Mouse (Mus musculus): ENCODE results near the gene B3glct.

Gene B3glct

DNA sequence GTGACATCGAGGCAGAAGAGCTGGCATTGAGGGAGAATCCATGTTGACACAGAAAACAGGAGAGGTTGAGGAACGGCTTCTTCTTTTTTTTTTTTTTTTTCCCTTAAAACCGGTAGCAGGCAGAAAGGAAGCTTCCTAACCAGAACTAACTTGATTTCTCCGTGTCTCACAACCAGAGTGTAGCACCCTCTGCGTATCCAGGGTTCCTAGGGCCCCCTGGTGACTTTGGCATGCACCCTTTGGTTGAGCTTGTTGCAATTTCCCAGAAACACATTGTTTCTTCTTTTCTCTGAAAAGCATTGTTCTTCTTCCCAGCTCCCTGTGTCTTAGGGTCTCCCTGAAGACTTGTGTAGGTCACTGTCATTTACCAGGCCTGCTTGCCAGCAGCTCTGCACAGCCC is 73.8 kb downstream of the B3glct start:
- no peak for DNase-seq

GRCm38 (mm10) chr5:149753073-149753472 is 75.0 kb downstream of the B3glct start:
- no peak for DNase-seq

- no peak for DNase-seq
These were observed 89.1 kb downstream of the B3glct start for GRCm38 (mm10) chr5:149767116-149767515.

DNA sequence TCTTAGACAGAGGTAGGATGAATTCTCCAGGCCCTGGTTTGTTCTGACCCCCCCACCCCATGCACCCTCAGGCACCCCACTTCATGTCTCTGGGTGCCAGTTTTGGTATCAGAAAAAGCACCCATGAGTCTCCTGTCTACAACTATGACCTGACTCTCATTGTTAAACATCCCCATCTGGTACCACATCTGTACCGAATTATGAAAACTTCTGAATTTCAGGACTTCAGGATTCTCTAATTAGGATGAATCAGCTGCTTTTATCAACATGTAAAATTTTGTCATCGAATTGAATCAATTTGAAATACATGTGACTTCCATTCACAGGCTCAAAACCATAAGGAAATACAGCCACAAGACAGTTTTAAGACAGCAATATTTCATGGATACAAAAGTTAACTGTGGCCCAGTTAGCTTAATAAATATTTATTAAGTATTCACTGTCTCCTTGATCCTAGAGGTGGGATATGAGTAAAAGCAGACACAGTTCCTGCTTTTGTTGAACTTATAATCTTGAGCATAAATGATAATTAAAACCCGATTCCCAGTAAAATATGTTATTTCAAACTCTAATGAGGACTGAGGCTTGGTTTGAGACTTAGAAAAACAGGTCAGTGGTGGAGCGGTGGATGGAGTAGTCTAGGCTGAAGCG is 89.7 kb downstream of the B3glct start:
- DNase-seq = no peak

- no peak for DNase-seq
These were observed 91.6 kb downstream of the B3glct start for GRCm38 (mm10) chr5:149769666-149770065.

DNA sequence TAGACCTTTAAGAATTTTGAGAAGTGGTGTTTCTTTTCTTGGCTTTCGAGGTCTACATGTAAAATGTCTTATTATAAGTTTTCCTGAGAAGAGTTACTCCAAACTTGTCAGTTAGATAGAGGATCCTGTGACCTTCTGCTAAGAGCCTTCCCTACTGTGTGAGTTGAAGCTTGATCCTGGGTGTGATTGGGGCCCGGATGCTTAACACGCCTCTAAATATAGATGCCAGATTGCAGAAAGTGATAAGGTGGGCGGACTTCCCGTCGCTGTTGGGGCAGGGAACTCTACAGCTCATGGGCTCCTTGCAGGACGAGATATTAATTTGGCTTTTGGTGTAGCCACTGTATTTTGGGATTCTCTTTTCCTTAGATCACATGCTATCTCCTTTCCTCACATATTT is 98.0 kb downstream of the B3glct start:
- DNase-seq = no peak

DNA sequence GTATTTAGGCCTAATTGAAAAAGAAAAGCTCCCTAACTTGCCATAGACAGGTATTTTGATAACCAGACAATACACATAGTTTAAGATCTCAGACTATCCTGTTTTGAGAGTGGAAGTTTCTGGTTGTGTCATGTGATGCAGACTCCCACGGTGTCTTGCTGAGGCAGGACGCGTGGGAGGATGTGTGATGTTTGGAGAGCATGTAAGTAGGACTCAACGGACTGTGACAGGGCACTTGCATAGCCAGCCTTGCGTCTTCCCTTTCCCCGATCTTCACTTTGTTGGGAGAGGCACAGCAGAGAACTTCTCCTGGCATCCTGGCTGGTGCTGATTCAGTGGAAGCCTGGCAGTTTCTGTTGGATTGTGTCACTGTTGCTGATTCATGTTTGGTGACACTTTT is 101.7 kb downstream of the B3glct start:
- no peak for DNase-seq

DNA sequence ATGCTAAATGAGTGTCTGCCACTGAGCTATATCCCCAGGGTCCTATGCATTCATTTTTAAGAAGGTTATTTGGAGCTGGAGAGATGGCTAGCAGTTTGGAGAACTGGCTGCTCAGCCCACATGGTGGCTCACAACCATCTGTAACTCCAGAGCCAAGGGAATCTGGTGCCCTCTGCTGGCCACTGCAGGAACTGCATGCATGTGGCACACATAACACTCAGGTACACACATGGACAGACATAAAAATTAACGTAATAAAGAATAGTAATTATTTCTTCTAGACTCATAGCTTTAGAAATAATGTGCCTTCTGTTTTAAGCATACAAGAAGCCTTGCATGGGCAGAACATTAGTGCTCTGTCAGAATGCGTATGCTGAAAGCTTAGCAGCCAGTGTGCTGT is 102.4 kb downstream of the B3glct start:
- peak; percentile 5 for DNase-seq

- DNase-seq = no peak
These were observed 112.1 kb downstream of the B3glct start for GRCm38 (mm10) chr5:149790087-149790486.

GRCm38 (mm10) chr5:149810071-149810470 is 132.0 kb downstream of the B3glct start:
- no peak for DNase-seq

- peak; percentile 12 for DNase-seq
These were observed 133.8 kb downstream of the B3glct start for GRCm38 (mm10) chr5:149811835-149812234.

All from kidney, adult 9 months (tissue).